Mouse (Mus musculus) lung, adult 18-20 months (tissue): ENCODE measurements around the gene Vmn2r15.

Experiments used
- DNase-seq, 2 experiments: peaks; one replicate each; pipeline ENCODE4 v3.0.0; 2022; ENCODE audit warnings: mixed read lengths in 2 of 2

Gene Vmn2r15

GRCm38 (mm10) chr5:109297544-109297943 lies at the start of gene Vmn2r15:
Gene Vmn2r15 (minus strand): TSS chr5:109297644.
- no peak for DNase-seq

GRCm38 (mm10) chr5:109329862-109330261 lies 32.4 kb upstream of the Vmn2r15 start, which contains the start of gene Vmn2r16:
Gene Vmn2r16 (plus strand): TSS chr5:109330162.
- no peak for DNase-seq

- DNase-seq: no peak
These were observed 2.8 kb downstream of the Vmn2r15 start for GRCm38 (mm10) chr5:109294655-109295054.
